Mouse (Mus musculus) adrenal gland, adult (tissue): ENCODE results near the gene Mllt11.
"Not testable (repeated sequence)": the region's sequence is repeated elsewhere in the genome, so short reads cannot be mapped to it uniquely, and the experiment has no call there.

ENCODE experiments used
- DNase-seq, 2 experiments: peaks; one replicate each; pipeline ENCODE4 v3.0.0; 2022 to 2023; ENCODE audit warnings: low spot score in 1 of 2; ENCODE audit not compliant: inconsistent age in 2 of 2

Mllt11 gene

GRCm38 (mm10) chr3:95218466-95219137, 13.4 kb downstream of the Mllt11 start:
- DNase-seq: peak in 1 of 2 experiments; percentile 55

DNA sequence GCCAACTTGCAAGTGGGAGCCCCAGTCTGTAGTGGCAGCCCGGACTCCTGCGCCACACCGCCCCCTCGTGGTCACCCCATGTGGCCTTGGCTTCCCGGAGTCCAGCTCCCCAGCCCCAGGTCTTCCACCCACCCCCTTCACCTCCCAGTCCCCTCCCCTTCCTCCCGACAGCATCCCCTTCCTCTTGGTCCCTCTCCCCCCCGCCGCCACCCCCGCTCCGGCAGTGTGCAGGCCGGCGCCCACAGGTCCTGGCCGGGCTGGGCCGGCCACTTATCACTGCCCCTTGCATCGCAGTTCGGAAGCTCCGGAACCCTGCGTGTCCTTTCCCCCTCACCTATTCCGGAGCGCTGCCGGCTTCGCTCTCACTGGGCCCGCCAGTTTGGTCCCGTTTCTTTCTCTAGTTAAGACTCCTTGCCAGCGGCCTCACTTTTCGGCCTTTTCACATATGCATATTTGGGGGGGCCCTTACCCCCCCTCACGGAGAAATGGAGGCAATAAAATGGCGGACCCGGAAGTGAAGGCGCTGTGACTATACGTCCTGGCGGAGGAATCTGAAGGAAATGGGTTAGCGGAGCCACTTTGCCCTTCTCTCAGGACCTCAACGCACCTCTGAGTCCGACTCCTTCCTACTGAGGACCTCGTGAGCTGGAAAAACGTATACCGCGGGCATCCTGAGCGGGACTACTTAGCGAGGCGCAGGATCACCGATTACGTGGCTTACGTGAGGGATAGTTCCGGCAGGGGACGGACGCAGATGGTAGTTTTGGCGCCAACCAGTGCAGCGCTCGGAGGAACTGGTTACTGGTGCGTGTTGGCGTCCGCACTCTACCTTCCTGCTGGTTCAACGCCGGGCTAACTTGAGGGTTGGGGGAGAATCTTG, 14.5 kb downstream of the Mllt11 start, which contains the start of gene Gabpb2:
Gene Gabpb2 (minus strand): TSS at position 662 of the 880 bp plus-strand sequence.
- DNase-seq: peak; percentile 96 to 99

DNA sequence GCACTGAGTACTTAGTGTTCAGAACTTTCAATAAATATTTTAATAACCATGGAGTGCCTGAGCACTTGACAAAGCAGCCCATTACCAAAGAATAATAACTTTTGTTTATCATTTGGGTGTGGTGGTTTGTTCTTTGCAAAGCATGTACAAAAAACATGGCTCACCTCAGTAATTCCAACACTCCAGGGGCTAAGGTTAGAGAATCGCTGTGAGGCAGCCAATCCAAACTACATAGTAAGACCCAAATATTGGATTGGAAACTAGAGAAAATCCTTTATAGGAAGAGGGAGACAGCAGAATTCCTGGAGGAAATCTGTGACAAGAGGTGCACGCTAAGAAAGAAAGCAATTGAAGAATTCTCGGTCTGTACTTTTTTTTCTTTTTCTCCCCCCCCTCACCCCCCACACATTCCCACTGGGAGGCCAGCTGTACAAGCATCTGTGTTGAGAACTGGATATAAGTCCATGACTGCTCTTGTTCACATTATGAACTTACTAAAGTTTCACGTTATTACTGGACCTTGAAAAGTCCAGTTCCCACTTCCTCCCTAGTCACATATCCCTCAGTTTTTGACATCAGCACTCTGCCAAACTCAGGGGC, 15.2 kb downstream of the Mllt11 start:
- no peak for DNase-seq

DNA sequence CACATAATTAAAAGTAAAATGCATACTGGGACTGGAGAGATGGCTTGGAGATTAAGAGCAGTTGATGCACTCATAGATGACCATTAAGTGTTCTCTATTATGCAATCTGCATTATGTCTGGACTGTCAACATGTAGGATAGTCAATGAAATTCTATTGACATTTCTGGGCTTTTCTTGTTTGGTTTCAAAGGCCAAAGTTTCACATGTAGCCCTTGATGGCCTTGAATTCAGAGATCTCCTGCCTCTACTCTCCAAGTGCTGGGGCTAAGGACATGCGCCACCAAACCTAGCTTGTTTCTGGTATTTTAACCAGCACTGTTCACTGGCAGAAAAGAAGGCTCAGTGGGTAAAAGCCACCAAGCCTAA, 18.4 kb downstream of the Mllt11 start:
- no peak for DNase-seq

DNA sequence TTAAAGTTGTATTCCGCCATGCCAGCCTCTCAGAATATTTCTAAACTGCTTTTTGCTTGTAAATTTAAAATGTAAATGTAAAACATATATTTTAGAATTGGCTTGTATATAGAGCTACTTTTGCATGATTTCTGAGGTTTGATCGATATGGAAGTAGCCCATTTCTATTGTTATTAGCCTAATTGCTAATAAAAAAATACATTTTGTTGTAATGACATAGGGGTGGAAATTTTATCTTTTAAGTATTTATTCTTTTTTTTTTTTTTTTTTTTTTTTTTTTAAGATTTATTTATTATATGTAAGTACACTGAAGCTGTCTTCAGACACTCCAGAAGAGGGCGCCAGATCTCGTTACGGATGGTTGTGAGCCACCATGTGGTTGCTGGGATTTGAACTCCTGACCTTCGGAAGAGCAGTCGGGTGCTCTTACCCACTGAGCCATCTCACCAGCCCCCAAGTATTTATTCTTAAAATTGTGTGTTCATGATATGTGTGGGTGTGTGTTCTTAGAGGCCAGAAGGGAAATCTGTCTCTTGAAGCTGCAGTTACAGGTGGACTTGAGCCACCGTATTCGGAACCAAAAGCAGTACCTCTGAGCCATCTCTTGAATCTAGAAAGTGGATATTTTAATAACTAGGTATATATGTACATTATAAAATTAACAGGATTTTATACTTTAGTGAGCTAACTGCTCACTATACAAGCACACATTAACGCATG, 18.9 kb downstream of the Mllt11 start:
- not testable (repeated sequence) for DNase-seq

GRCm38 (mm10) chr3:95210585-95210984, 21.4 kb downstream of the Mllt11 start:
- no peak for DNase-seq

DNA sequence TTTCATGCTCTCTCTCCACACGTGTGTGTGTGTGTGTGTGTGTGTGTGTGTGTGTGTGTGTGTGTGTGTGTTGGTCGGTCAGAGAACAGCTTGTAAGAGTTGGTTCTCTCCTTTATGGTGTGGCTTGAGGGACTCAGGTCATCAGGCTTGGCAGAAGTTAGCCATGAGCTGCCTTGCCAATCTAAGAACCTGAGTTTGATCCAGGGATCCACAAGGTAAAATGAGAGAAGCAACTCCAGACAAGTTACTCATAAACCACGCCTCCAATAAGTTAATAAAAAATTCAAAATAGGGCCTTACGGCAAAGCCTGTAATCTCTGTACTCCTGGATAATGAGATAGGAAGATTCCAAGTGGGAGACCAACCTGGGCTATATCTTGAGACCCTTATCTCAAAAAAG, 23.7 kb downstream of the Mllt11 start:
- no peak for DNase-seq

- DNase-seq: no peak
Observed at GRCm38 (mm10) chr3:95203880-95204279, 28.1 kb downstream of the Mllt11 start.

DNA sequence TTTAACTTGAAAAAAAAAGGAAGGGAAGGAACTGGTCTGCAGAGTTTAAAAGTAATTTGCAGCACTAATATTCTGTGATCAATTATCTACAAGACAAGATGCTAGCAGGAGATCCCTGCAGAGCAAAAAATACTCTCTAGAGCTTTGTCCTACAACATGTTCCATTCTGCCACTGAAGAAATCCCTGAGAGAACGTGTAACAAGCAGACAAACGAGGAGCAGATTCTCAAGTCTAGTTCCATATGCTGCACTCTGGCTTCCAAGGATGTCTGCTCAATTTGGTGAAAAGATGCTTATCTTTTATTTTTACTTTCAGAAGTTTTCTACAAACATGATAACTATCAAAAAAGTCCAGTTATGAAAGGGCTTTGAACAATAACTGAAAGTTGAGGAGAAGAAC, 31.4 kb downstream of the Mllt11 start:
- no peak for DNase-seq

- DNase-seq: no peak
Observed at GRCm38 (mm10) chr3:95200132-95200531, 31.8 kb downstream of the Mllt11 start.

DNA sequence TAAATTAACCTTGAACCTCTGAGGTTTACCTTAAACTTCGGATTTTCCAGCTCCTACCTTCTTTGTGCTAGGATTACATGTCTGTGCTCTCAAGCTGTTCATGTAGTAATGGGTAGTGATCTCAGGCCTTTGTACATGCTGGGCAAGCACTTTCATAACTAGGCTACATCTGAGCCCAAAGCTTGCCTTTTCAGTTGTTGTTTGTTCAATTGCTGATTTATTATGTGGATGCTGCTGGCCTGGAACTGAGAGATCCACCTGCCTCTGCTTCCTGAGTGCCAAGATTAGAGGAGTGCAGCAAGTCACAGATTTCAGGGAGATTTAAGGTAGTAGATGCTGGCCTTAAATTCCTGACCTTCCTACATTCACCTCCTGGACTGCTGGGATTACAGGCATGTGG, 32.9 kb downstream of the Mllt11 start:
- no peak for DNase-seq

GRCm38 (mm10) chr3:95195772-95196171, 36.2 kb downstream of the Mllt11 start:
- no peak for DNase-seq

DNA sequence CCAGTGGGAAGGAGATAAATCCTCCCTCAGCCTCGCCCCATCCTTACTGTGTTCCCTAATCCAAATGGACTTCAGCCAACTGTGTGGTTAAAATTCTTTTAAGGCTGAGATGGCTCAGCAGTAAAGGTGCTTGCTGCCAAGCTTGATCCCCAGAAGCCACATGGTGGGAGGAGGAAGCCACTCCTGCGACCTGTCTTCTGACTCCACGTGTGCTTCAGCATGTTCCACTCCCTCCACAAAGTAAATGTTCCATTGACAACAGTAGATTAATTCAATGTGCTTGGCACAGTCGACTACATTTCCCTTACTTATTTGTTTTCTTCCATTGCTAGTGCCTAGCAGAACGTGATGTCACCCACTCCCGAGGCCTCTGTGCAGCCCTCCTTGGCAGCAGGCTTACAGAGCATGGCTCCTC, 37.2 kb downstream of the Mllt11 start:
- DNase-seq: no peak

DNA sequence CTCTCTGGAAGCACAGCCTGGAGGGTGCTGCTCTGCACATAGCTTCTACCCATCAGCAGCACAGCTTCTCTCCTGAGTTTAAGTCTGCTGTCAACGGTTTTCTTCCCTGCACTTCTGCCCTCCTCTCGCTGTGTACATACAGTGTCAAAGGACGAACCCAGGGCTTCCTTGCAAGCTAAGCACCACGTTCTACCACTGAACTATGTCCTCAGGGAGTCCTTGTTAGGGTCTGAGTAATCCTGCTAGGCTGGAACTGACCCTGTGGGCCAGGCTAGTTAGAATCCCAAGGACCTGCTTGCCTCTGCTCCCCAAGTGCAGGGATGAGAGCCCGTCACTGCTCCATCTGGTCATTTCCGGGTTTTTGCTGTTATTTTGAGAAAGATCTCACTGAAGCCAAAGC, 45.1 kb downstream of the Mllt11 start:
- peak in 1 of 2 experiments; percentile 58 for DNase-seq

- DNase-seq: no peak
Observed at GRCm38 (mm10) chr3:95186100-95186499, 45.9 kb downstream of the Mllt11 start.

DNA sequence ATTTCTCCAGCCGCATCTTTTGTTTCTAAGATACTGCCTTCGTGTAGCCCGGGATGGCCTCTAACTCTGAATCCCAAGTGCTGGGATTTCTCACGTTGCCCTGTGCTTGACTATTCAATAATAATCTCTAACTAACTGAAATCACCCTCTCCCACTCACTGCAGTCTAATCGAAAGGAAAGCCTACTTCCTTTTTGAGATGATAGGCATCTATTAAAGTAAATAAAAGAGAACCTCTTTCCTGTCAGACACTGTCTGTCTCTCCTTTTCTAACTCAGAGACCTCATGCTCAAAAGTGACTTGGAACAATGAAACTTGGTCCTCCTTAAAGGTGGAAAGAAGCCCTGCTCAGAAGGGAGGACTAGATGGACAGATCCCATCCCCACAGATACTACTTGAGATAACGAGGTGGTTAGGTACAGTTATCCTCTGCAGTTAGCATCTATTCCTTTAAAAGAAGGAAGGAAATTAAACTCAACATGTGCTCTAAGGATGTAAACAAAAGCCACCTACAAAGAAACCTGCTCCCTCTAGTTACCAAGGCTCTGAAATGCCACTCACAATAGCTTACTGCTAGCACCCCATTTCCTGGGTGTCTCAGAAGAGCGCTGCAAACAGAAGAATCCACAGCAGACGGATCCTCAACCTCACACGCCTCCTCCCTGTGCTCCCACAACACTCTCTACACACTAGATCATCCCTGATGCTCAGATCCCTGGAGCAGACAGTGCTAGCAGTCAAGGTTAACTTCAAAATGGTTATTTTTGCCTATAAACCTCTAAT, 47.0 kb downstream of the Mllt11 start:
- DNase-seq: no peak

DNA sequence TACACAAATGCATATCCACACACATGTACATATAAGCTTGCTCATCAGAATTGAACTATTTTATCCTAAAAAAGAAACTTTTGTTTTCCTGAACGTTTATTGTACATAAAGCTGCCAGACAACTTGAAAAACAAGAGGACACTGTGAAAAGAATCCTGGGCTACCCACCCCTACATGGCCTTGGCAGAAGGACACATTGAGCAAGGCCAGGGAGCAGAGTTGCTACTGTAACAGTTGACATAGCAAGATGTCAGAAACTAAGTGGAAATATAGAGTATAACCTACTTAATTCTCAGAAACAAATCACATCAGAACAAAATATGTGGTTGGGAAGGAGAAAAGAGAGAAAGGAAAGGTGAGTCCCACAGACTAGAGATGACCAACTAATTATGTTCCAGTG, 50.1 kb downstream of the Mllt11 start:
- peak; percentile 65 to 80 for DNase-seq

GRCm38 (mm10) chr3:95179890-95180289, 52.1 kb downstream of the Mllt11 start:
- peak in 1 of 2 experiments; percentile 55 for DNase-seq

- no peak for DNase-seq
Observed at GRCm38 (mm10) chr3:95178948-95179347, 53.0 kb downstream of the Mllt11 start.

DNA sequence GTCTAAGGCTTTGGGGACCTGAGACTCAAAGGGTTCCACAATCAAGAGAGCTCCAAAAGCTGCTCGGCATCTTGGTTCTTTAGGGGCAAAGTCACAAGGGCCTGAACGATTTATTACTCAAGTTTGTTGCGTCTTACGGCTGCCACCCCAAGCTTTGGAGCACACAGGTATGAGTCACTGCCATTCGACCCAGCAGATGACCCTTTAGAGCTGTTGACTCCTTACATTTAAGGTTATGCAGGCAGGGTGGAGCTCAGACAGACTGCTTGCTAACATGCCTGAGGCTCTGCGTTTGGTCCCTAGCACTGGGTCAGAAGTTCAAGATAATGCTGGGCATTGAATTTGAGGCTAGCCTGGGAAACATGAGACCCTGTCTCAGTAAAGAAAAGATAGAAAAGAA, 54.4 kb downstream of the Mllt11 start:
- DNase-seq: no peak
